Mouse (Mus musculus) urinary bladder, postnatal 4 days (tissue): ENCODE results near the gene Foxn3.

Experiments used
- DNase-seq, 2 experiments: peaks; one replicate each; pipeline ENCODE4 v3.0.0; 2021 to 2022; ENCODE audit warnings: low spot score in 2 of 2

Gene Foxn3

DNA sequence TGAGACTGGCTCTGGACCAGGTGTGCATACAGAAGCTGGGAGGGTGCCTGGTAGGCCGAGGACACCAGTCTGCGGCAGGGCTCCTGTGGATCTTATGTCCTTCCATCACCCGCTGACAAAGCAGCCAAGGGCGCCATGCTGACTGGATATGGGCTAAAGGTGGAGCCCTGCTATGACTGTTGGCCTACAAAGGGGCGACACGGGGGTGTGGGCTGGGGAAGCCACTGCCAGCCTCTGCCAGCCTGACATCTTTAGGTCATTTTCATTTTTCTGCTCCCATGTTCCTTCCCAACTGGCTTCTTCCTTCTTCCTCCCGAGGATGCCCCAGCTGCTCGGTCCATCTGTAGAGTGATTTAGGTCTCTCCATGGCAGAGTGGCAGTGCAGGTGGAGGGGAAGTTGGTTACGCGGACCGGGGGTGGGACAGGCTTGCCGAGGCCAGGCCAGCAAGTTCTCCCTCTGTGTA lies 232.5 kb downstream of the Foxn3 start:
- no peak for DNase-seq

DNA sequence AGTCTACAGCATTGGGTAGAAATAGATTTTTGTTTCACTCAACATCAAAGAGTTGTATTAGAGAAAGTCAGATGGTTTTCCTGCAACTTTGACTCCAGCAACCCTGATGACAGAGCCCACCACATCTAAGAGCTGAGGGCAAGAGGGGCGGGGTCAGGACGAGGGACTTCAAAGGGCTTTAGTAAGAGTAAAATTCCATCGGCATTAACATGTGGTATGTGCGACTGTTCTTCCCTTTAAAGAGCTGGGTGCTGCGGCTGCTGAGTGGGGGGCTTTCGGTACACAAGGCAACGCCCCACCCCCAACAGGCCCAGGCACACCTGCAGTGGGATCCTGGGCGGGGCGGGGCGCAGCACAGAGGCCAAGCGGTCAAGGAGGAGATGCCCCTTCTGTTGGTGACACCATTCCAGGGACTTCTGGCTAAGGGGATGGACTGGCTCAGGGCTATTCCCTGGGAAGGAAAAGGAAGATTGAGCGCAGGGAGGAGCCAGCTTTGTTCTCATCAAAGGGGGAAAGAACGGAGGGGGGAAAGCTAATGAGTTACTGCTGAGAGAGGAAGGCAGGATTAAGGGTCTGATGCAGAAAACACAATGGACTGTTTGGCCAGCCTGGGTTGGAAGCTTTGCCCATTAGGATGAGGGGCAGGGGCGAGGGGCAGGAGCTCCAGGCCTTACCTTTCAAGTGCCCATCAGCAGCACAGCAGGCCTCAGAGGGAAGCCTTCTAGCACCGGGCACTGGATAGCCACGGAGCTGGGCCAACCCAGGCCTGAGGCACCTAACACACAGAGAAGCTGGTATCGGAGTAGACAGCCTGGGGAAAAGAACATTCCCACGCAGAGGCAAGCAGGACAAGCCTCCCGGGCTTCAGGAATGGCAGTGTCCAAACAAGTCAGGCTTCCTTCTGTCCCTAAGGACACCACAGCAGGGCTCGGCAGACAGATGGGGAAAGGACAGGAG lies 233.8 kb downstream of the Foxn3 start:
- DNase-seq = no peak

DNA sequence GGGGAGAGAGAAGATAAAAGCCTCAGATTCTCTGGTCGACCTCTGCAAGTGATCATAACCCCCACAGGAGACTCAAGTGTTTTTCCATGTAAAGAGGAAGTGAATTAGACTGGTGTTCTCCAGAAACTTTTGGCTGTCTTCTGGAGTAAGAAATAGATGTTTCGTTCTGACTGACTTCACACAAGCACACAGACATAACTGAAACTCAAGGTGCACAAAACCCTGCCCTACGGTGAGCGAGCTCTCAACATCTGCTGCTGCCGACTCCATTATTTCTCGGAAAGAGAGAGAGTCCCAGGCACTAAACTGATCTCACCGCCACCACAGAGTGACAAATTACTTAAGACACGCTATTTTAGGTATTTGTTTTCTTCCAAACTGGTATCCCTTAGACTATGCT lies 237.2 kb downstream of the Foxn3 start:
- no peak for DNase-seq

DNA sequence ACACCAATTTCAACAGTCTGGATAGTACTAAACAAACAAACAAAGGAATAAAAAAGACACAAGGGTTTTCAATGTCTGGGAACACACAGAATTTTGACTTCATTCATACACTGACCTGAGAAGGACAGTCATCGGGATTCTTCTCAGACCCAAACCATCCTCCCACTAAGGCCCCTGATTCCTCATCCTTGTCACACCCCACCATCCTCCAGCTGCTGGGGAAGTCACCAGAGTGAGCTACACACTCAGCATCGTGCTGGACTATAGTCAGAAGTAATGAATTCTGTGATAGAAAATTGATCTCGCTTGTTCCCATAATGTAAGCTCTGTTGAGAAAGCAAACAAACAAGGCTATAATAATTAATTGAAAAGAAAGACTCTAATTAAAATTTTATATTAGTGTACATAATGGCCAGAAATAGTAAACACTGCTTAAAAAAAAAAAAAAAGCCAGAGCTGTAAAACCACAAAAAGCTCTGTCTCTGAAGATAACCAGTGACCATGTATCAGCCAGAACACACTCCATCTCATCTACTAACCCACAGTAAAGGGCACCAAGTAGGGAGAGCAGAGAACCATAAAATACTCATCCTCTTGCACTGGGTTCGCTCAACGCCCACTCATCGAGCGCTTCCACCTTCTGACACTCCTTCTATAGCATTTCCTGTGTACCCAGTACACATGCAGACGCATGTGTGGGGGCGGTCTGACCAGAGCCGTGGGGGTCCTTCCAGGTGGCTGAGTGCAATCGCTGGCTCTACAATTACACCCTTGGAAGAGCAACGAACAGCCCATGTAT lies 241.6 kb downstream of the Foxn3 start:
- DNase-seq = no peak

DNA sequence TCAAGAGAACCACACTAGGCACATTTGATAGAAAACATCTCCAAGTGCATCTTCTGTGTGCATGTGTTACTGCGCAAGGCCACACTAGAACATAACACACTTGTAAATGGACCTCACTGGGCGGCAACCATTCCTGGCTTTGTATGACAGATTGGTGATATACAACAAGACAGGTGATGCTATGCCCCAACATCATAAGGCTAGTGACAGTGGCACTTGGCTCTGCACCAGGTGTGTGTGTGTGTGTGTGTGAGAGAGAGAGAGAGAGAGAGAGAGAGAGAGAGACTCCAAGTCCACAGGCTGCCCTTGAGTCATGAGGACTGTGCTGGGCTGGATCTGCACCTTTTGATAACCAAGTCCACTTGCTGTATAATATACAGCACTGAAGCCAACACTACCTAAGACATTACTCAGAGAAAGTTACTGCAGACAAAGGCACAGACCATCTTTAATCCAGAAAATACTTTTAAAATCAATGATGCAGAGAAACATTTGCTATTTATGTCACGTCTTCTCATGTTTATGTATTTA lies 242.4 kb downstream of the Foxn3 start:
- DNase-seq = no peak

DNA sequence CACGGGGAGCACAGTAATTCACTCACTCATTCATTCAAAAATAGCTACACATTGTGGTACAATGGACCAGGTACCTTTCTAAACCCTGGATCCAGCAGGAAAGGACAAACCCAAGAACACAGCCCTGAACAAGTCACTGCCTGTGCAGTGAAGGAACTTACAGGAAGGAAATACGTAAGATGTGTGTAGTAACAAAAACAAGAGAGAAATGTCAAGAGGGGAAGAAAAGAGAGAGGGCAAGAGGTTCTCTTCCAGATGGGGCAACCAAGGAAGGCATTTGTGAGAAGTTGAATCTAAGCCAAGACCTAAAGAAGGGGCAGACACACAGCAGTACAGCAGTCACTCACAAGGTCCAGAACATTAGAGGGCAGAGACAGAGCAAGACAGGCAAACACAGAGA lies 243.5 kb downstream of the Foxn3 start:
- no peak for DNase-seq

DNA sequence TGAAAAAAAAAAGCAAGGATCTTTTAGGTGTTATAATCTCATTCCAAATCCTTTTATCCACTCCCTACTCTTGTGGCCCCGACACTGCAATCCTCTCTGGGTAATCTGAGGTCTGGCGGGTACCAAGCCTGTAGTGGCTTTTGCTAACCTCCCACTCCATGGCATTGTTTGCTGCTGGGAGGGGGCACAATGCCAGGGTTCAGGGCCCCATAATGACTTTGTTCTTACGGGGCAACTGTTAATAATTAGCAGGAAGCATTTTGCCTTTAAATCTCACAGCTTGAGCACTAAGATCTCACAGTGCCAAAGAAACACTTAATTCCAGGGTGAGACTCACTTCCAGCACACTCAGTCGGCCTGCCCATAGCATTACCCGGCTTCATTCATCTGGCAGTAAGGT lies 244.2 kb downstream of the Foxn3 start:
- no peak for DNase-seq

DNA sequence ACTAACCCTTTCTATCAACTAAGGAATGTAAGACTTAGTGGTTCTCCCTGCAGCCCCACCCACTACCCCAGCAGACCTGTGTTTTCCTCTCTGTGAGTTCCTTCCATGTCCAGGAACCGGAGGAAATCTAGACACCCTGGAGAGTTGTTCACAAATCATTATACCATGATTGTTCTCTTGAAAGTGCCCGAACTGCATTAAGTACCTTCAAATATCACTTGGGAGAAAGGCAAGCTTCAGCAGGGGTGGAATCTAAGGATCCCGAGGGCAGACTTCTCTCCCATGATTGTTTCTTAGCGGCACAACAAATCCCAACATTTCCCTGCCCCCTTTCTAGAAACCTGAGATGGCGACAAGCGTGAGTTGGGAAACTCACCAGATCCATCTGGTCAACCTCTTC lies 247.5 kb downstream of the Foxn3 start:
- DNase-seq = no peak

DNA sequence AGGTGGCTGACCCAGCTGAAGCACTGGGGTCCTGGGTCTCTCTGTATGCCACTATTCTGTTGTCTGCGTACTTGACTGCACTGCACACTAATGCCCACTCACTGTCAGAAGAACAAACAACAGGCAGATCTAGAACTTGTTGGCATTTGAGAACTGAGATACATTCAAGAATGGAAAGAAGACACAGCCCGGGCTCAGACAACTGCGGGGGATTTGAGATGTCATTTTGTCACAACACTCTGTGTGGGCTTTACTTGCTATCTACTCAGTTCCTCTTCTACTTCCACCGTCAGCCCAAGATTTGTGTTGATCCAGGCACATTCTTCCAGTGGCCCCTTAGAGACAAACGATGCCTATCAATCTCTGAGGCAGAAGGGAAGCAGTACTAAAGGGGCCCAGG lies 248.6 kb downstream of the Foxn3 start:
- no peak for DNase-seq

DNA sequence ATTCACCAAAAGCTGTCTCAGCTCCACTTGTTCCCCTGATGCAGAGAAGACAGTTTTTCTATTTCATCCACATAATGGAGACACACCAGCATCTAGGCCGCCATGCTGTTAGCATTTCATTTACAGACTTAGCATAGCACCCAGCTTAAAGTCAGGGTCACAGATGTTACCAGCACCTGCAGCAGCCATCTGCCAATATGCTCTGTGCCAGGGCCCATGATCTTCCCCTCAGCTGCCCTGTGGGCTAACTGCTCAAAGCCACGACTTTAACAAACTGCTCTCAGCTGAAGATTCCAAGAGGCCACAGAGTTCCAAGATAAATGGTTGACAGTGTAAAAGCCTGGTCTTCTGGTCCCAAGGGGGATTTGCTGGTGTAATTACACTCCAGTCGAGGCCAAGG lies 252.1 kb downstream of the Foxn3 start:
- no peak for DNase-seq

DNA sequence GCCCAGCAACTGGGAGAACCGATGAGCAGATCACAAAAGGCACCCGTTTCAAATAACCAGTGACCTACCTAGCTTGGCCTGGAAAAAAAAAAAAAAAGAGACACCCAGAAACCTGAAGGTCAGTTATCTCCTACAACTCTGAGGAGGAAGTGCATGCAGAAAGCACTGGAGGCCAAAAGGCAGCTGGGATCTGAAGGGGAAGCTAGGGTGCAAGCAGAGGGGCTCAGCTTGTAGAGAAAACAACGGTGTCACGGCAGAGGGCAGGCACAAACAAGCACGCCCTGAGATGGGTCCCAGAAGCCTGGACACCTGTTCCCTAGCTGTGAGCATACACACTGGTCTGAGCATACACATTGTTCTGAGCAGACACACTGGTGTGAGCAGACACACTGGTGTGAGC lies 253.4 kb downstream of the Foxn3 start:
- DNase-seq = no peak

DNA sequence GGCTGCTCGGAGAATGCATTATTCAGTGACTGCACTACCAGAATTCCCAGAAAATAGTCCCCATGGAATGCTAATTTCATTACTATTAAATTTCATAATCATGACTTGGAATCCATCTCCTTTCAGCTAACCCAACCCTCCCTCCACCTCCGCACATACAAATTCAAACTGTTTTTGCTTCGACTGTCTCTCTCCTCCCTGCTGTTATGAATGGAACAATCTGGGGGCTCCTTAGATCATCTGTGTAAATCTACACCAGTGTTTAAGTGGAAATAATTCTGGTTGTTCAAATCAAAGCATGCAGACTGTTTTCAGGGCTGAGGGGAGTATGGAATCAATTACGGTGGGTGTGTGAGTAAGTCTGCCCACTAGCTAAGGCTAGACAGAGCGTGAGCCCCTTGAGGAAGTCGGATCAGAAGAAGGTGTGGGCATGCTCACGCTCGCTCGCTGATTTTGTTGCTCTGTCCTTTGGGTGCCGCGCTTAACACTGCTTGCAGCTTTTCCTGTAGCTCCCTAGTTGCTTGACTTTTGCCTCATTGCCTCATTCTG lies 254.8 kb downstream of the Foxn3 start:
- no peak for DNase-seq

DNA sequence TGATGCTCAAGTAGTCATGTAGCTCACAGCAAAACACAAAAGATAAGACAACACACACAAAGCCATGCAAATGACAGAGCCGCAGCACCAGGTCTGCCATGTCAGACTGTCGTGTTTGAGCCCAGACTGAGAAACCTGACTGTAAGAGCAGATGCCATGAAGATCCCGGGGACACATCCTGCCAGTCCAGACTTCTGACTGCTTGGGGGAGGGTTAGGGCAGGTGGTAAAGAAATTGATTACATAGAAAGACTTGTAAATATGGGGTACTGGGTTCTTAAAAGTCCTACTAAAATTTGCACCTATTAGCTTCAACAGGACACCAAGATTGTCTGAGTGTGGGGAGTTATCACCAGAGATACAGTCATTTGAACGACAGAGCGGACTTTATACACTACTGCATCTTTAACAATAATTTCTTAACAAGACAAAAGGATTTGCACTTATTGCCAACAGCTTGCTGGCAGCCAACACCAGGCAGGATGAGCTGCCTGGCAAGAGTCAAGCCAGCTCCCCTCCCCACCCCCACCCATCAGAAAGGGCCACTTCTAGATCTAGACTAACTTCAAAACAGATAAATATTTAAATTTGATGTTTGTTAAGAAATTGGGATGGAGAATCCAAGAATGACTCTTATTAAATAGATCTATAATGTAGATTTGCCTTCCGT lies 256.7 kb downstream of the Foxn3 start:
- no peak for DNase-seq

DNA sequence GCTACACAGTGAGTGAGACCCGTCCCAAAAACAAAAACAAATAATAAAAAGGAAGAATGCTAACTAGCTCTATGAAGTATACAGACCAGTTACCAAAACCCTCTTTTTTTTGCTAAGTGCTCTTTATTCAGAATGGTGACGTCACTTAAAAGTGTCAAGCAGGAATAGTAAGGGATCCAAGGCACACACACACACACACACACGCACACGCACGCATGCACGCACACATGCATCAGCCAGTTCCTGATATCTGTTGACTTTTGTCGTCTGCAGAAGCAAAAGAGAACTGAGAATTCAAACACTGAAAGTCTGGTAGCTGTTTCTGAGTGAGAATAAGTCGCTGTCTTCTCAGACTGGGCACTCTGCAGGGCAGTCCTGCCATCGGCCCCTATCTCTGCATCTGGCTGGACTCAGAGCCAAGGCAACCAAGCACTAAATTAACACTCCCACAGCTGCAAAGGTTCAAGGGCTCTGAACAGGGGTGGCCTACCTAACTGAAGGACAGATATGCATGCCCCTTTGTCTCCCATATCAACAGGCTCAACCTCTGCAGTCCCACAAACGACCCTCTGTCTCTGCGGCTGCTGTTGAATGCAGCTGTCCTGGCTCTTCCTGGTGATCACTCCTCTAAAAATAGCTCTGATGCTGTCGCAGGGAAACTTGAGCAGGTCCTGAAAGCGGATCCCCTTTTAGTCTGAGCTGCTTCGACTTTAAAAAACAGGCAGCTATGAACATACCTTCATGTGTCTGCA lies 257.4 kb downstream of the Foxn3 start:
- DNase-seq = no peak

DNA sequence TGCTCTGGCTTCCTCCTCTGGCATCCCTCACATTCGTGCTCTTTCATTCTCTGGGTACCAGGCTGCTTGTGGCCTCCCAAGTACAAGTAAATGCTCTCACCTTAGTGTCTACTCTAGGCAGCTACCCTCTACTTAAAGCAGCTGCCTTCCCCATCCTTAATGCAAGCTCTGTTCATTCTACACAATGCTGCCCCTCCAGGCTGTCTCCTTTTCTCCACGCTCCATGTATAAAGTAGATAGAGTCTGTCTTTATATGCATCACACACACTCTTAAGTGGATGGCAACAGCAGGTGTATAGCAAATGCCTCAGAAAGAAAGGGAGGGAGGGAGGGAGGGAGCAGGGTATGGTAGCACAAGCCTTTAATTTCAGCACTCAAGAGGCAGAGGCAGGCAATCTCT lies 258.1 kb downstream of the Foxn3 start:
- DNase-seq = no peak

DNA sequence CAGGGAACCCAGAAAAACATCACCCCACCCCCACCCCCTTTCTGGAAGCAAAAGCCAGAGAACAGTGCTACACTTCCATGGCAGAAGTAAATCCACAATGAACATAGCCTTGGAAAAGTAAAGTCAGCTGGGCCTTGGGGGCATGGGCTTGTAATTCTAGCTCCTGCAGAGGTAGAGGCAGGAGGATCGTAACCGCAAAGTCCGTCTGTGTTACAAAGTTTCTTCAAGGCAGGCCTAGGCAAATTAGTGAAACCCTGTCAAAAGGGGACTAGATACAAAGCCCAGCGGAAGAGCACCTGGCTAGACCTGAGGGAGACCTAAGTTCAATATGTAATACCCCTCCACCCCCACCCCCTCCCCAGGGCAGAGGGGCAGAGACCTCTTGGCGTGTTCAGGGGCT lies 259.3 kb downstream of the Foxn3 start:
- DNase-seq = no peak

DNA sequence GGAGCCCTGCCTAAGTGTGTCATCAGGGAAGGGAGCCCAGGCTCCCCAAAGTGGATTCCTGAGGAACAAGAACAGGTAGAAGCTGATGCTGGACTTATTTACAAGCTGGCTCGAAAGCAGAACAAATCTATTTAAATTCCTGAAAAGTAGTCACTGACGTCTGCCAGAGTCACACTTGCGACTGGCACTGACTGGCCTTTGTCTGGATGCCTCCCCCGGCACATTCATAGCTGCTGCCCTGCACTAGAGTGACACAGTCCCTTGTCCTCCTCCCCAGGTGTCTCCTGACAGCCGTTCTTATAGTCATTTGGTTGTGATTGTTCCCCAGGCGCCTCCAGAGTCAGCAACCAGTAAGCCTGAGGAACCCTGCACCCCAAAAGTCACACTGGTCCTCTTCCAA lies 259.8 kb downstream of the Foxn3 start:
- DNase-seq = no peak

DNA sequence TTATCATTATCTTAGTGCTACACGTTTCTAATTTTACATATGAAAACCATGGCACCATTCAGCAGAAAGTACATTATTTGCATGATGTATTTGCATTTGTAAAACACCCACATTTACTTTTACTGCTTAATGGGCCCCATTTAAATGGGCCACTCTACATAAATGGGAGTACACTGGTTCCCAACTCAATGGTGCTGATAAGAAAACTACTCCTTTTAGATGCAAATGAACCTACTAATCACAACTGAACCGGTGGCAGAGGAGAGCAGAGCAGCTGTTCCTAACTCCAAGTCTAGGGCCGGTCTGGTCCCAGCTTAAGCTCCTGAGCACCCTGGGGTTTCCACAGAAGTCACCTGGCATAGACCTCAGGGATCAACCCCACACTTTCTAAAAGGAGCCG lies 263.5 kb downstream of the Foxn3 start:
- DNase-seq = no peak

DNA sequence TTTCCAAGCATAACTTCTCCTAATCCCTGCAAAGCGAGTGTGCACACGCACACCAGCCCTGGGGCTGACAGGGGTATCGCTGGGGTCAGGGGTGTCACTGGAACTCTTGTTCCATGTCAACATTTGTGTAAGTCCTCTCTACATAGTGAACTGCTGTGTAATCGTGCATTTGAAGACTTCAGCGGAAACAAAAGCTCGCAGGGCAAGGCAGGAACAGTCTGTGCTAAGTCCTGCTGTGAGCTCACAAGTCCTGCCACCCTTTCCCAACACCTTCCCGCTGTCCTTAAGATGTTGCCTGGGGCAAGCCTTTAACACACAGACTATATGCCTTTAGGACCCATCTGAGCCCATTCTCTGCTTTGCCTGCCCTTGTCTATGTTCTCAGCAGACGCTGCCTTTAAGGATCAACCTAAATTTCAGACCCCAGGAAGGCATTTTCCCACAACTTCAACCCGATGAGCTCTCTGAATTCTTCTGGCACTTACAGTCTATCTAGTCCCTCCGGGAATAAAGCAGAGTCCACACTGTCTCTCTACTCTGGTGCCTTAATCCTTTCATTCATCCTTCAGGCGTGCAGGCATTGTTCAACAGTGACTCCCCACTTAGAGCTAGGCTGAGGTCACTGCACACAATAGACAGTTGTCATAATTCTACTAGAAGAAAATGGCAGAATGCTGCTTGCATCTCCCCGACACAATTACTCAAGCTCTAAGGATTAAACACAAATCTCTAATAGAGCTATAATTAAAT lies 264.4 kb downstream of the Foxn3 start:
- DNase-seq = no peak

DNA sequence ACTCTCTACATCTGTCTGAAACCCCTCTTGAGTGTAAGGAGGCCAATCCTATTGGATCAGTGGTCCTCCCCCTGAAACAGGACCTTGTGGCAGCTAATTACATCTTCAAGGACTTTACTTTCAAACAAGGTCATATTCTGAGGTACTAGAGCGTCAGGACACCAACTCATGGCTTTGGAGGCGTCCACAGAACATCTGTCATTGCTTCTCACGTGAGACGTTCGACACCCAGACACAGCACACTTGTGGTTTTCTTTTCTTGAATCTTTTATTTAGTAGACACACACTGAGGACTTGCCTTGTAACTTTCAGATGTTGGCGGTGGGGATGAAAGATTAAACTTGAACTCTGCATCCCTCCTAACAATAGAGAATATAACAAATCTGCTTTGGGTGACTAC lies 265.1 kb downstream of the Foxn3 start:
- no peak for DNase-seq
